Mouse (Mus musculus): ENCODE results near the gene Zbed5. TPM values are rescaled to one million over a fixed set of nuclear protein-coding genes. Genes with fewer than 3 reads are reported as not detected.
"Not testable (repeated sequence)": the region's sequence is repeated elsewhere in the genome, so short reads cannot be mapped to it uniquely, and the experiment has no call there.

The Zbed5 gene
- polyA plus RNA-seq, 1 experiment from 2014 or later, result 3.7 TPM

- H3K27me3 ChIP-seq (ENCODE audit: control insufficient read depth, insufficient read depth, low read length), result no peaks in the 10 kb centered on the region
- WGBS, result 5% methylated on average over 9 of the region's 9 CpGs
- no peaks in the 10 kb centered on the region for H3K9me3 ChIP-seq (replicated peaks; ENCODE audit: control insufficient read depth, low read length)
- H3K36me3 ChIP-seq (ENCODE audit: control insufficient read depth, insufficient read depth, low read length), result no peaks in the 10 kb centered on the region
- H3K4me3 ChIP-seq (replicated peaks; ENCODE audit: low read length), result peak overlapping the region; percentile 54
- 0 out of 2 replicates have a peak overlapping the region, but pooled peaks have one; percentile 47 for H3K9ac ChIP-seq (ENCODE audit: low read length)
- H3K27ac ChIP-seq (ENCODE audit: low read length), result 0 out of 2 replicates have a peak overlapping the region, but pooled peaks have one; percentile 25
- H3K4me2 ChIP-seq (ENCODE audit: low read depth, low read length), result peak overlapping the region; percentile 58
- peaks cover 4% of the 10 kb centered on the region; the same call in 1 of the 2 replicates for H3K4me1 ChIP-seq (ENCODE audit: control insufficient read depth, insufficient read depth, low read length)
- no peak; the same call in 1 of the 2 replicates for ATAC-seq (ENCODE audit: insufficient read depth, low FRiP score)
These were observed 45.4 kb downstream of the Zbed5 start for GRCm38 (mm10) chr5:129940736-129941494.

GRCm38 (mm10) chr5:129941495-129942045 is 46.0 kb downstream of the Zbed5 start, which contains the start of gene Vkorc1l1:
Gene Vkorc1l1 (plus strand): TSS chr5:129941970.
- Histone ChIP-seq H3K36me3 (ENCODE audit: control insufficient read depth, insufficient read depth, low read length) (no peaks in the 10 kb centered on the region), H3K27me3 (ENCODE audit: control insufficient read depth, insufficient read depth, low read length) (no peaks in the 10 kb centered on the region), H3K9me3 (replicated peaks; ENCODE audit: control insufficient read depth, low read length) (no peaks in the 10 kb centered on the region), H3K9ac (ENCODE audit: low read length) (peak within 1 kb of the TSS; percentile 94), H3K4me1 (ENCODE audit: control insufficient read depth, insufficient read depth, low read length) (peaks cover 4% of the 10 kb centered on the region; the same call in 1 of the 2 replicates), H3K27ac (ENCODE audit: low read length) (peak within 1 kb of the TSS; percentile 70), H3K4me3 (replicated peaks; ENCODE audit: low read length) (peak within 1 kb of the TSS; percentile 89), H3K4me2 (ENCODE audit: low read depth, low read length) (peak within 1 kb of the TSS; percentile 89)
- ATAC-seq (ENCODE audit: insufficient read depth, low FRiP score), result peak; percentile 99
- WGBS, result under 1% methylated on average over 51 of the region's 59 CpGs

GRCm38 (mm10) chr5:129942073-129942939 is 46.8 kb downstream of the Zbed5 start:
- peak overlapping the region; percentile 89 for H3K4me3 ChIP-seq (replicated peaks; ENCODE audit: low read length)
- not testable (repeated sequence) for H3K27me3 ChIP-seq (ENCODE audit: control insufficient read depth, insufficient read depth, low read length); H3K4me1 ChIP-seq (ENCODE audit: control insufficient read depth, insufficient read depth, low read length); H3K36me3 ChIP-seq (ENCODE audit: control insufficient read depth, insufficient read depth, low read length); H3K9me3 ChIP-seq (replicated peaks; ENCODE audit: control insufficient read depth, low read length)
- peak overlapping the region; percentile 70 for H3K27ac ChIP-seq (ENCODE audit: low read length)
- H3K9ac ChIP-seq (ENCODE audit: low read length), result peak overlapping the region; percentile 94
- peak overlapping the region; percentile 89 for H3K4me2 ChIP-seq (ENCODE audit: low read depth, low read length)
- ATAC-seq (ENCODE audit: insufficient read depth, low FRiP score), result peak; percentile 14
- WGBS, result under 1% methylated on average over 52 of the region's 82 CpGs

GRCm38 (mm10) chr5:129943402-129943801 is 47.9 kb downstream of the Zbed5 start:
- Histone ChIP-seq H3K4me3 (replicated peaks; ENCODE audit: low read length) (no peak overlapping the region), H3K4me1 (ENCODE audit: control insufficient read depth, insufficient read depth, low read length) (peaks cover 4% of the 10 kb centered on the region; the same call in 1 of the 2 replicates), H3K27ac (ENCODE audit: low read length) (no peak overlapping the region), H3K27me3 (ENCODE audit: control insufficient read depth, insufficient read depth, low read length) (no peaks in the 10 kb centered on the region), H3K36me3 (ENCODE audit: control insufficient read depth, insufficient read depth, low read length) (no peaks in the 10 kb centered on the region), H3K9ac (ENCODE audit: low read length) (no peak overlapping the region), H3K9me3 (replicated peaks; ENCODE audit: control insufficient read depth, low read length) (no peaks in the 10 kb centered on the region), H3K4me2 (ENCODE audit: low read depth, low read length) (peak overlapping the region; percentile 24; the same call in 1 of the 2 replicates)
- WGBS, result 63% methylated on average over 1 of the region's 1 CpGs
- no peak for ATAC-seq (ENCODE audit: insufficient read depth, low FRiP score)

DNA sequence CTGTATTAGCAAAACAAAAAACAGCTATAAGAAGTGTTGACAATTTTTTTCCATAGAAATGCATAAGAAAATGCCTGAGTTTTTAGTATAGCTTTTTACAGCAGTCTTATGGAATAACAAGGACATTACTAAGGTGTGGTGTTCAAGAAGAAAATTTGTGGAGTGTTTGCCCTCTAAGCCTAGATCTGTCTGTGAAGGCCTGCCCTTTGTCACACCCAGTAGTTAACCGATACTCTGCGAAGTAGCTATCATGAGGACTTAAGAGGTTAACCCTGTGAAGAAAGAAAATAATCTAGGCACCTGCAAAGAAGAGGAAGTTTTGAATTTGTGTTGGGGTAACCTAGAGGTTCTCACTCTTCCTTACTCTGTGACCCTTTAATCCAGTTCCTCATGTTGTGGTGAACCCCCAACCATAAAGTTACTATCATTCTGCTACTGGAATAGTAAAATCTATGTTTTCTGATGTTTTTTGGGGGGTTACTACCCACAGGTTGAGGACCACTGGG is 52.1 kb downstream of the Zbed5 start:
- no peak for ATAC-seq (ENCODE audit: insufficient read depth, low FRiP score)
- Histone ChIP-seq H3K9ac (ENCODE audit: low read length) (no peak overlapping the region), H3K36me3 (ENCODE audit: control insufficient read depth, insufficient read depth, low read length) (no peaks in the 10 kb centered on the region), H3K9me3 (replicated peaks; ENCODE audit: control insufficient read depth, low read length) (no peaks in the 10 kb centered on the region), H3K4me2 (ENCODE audit: low read depth, low read length) (no peak overlapping the region), H3K4me3 (replicated peaks; ENCODE audit: low read length) (no peak overlapping the region), H3K27ac (ENCODE audit: low read length) (no peak overlapping the region), H3K27me3 (ENCODE audit: control insufficient read depth, insufficient read depth, low read length) (no peaks in the 10 kb centered on the region), H3K4me1 (ENCODE audit: control insufficient read depth, insufficient read depth, low read length) (peaks cover 4% of the 10 kb centered on the region; the same call in 1 of the 2 replicates)
- 69% methylated on average over 2 of the region's 2 CpGs for WGBS

DNA sequence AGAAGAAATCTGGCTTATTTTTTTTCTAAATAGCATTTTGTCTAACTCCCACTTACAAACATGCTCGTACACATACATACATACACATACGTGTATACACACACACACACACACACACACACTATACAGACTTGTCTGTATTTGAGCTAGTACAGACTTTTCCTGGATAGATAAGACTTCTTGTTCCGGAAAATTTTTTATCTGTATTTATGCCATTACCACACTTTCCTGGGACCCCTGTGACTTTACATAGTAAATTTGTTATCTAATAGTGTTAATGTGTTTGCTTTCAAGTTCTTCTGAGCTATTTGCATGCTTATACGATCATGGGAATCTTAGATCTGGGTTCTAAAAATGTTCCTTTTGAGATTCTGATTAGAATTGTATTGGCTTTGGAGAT is 56.6 kb downstream of the Zbed5 start:
- H3K9me3 ChIP-seq (replicated peaks; ENCODE audit: control insufficient read depth, low read length), result no peaks in the 10 kb centered on the region
- no peaks in the 10 kb centered on the region for H3K4me1 ChIP-seq (ENCODE audit: control insufficient read depth, insufficient read depth, low read length)
- no peaks in the 10 kb centered on the region for H3K36me3 ChIP-seq (ENCODE audit: control insufficient read depth, insufficient read depth, low read length)
- 83% methylated on average over 4 of the region's 4 CpGs for WGBS
- no peak for ATAC-seq (ENCODE audit: insufficient read depth, low FRiP score)
- no peak overlapping the region for H3K4me2 ChIP-seq (ENCODE audit: low read depth, low read length)
- H3K27ac ChIP-seq (ENCODE audit: low read length), result no peak overlapping the region
- H3K27me3 ChIP-seq (ENCODE audit: control insufficient read depth, insufficient read depth, low read length), result no peaks in the 10 kb centered on the region
- H3K9ac ChIP-seq (ENCODE audit: low read length), result no peak overlapping the region
- no peak overlapping the region for H3K4me3 ChIP-seq (replicated peaks; ENCODE audit: low read length)

Other genes starting within 250 kb of the Zbed5 start
- gene Zfp11, start 225.6 kb upstream of the Zbed5 start, polyA plus RNA-seq (2015; fragmentation: Nextera tagmentation; extraction: Ambion mirVana), result 4.1 and 4.3 TPM in 2 replicates
- gene Sept14, start 187.2 kb upstream of the Zbed5 start, polyA plus RNA-seq (2015; fragmentation: Nextera tagmentation; extraction: Ambion mirVana), result not detected in 2 replicates
- gene Mrps17, start 180.2 kb upstream of the Zbed5 start, polyA plus RNA-seq (2015; fragmentation: Nextera tagmentation; extraction: Ambion mirVana), result 160 and 174 TPM in 2 replicates
- gene Nipsnap2, start 170.7 kb upstream of the Zbed5 start, polyA plus RNA-seq (2015; fragmentation: Nextera tagmentation; extraction: Ambion mirVana), result 86.3 and 103 TPM in 2 replicates
- 43.4 and 46.6 TPM in 2 replicates for gene Psph, start 108.3 kb upstream of the Zbed5 start, polyA plus RNA-seq (2015; fragmentation: Nextera tagmentation; extraction: Ambion mirVana)
- 43.4 and 47.0 TPM in 2 replicates for gene Sumf2, start 48.7 kb upstream of the Zbed5 start, polyA plus RNA-seq (2015; fragmentation: Nextera tagmentation; extraction: Ambion mirVana)
- 800 and 813 TPM in 2 replicates for gene Chchd2, start 8.3 kb upstream of the Zbed5 start, polyA plus RNA-seq (2015; fragmentation: Nextera tagmentation; extraction: Ambion mirVana)
- 0.11 and 0.41 TPM in 2 replicates for gene Phkg1, start 2.8 kb downstream of the Zbed5 start, polyA plus RNA-seq (2015; fragmentation: Nextera tagmentation; extraction: Ambion mirVana)
- gene Nupr1l, start 12.8 kb downstream of the Zbed5 start, polyA plus RNA-seq (2015; fragmentation: Nextera tagmentation; extraction: Ambion mirVana), result 2.7 and 2.9 TPM in 2 replicates
- 19.2 TPM in 2 replicates for gene Vkorc1l1, start 46.2 kb downstream of the Zbed5 start, polyA plus RNA-seq (2015; fragmentation: Nextera tagmentation; extraction: Ambion mirVana)
- gene Gusb, start 107.3 kb downstream of the Zbed5 start, polyA plus RNA-seq (2015; fragmentation: Nextera tagmentation; extraction: Ambion mirVana), result 66.0 and 71.7 TPM in 2 replicates
- 46.5 and 47.8 TPM in 2 replicates for gene Asl, start 133.5 kb downstream of the Zbed5 start, polyA plus RNA-seq (2015; fragmentation: Nextera tagmentation; extraction: Ambion mirVana)
- gene Crcp, start 133.6 kb downstream of the Zbed5 start, polyA plus RNA-seq (2015; fragmentation: Nextera tagmentation; extraction: Ambion mirVana), result 32.1 and 33.1 TPM in 2 replicates
- gene Tpst1, start 177.6 kb downstream of the Zbed5 start, polyA plus RNA-seq (2015; fragmentation: Nextera tagmentation; extraction: Ambion mirVana), result 68.7 and 76.4 TPM in 2 replicates
- gene Kctd7, start 249.1 kb downstream of the Zbed5 start, polyA plus RNA-seq (2015; fragmentation: Nextera tagmentation; extraction: Ambion mirVana), result 5.5 and 5.7 TPM in 2 replicates